Mouse (Mus musculus) frontal cortex, postnatal 25 days (tissue): Measurements from ENCODE around the gene Bnip2.
"Not testable (repeated sequence)": the region's sequence is repeated elsewhere in the genome, so short reads cannot be mapped to it uniquely, and the experiment has no call there.

Experiments
- DNase-seq, 2 experiments: peaks; one replicate each; pipeline ENCODE4 v3.0.0; 2022; ENCODE audit warnings: low spot score in 2 of 2

Bnip2 gene

GRCm38 (mm10) chr9:70010781-70011473 lies 21.7 kb downstream of the Bnip2 start:
- DNase-seq = no peak

GRCm38 (mm10) chr9:70011537-70012407 lies 22.5 kb downstream of the Bnip2 start:
- no peak for DNase-seq

- peak; percentile 86 to 87 for DNase-seq
Measured at GRCm38 (mm10) chr9:70012408-70012901, 23.2 kb downstream of the Bnip2 start, which contains the start of gene Gtf2a2. Gene Gtf2a2 (plus strand): TSS chr9:70012550.

GRCm38 (mm10) chr9:70015632-70016031 lies 26.4 kb downstream of the Bnip2 start:
- DNase-seq = no peak

- no peak for DNase-seq
Measured at GRCm38 (mm10) chr9:70018879-70019278, 29.6 kb downstream of the Bnip2 start.

- DNase-seq = no peak
Measured at GRCm38 (mm10) chr9:70021610-70022009, 32.3 kb downstream of the Bnip2 start.

GRCm38 (mm10) chr9:70022083-70022482 lies 32.8 kb downstream of the Bnip2 start:
- no peak for DNase-seq

GRCm38 (mm10) chr9:70023615-70024014 lies 34.3 kb downstream of the Bnip2 start:
- not testable (repeated sequence) for DNase-seq

- no peak for DNase-seq
Measured at GRCm38 (mm10) chr9:70024648-70025047, 35.4 kb downstream of the Bnip2 start.

GRCm38 (mm10) chr9:70025365-70026012 lies 36.2 kb downstream of the Bnip2 start:
- no peak for DNase-seq

GRCm38 (mm10) chr9:70032167-70032566 lies 42.9 kb downstream of the Bnip2 start:
- DNase-seq = no peak

GRCm38 (mm10) chr9:70033056-70033455 lies 43.8 kb downstream of the Bnip2 start:
- no peak for DNase-seq

- no peak for DNase-seq
Measured at GRCm38 (mm10) chr9:70034702-70035101, 45.4 kb downstream of the Bnip2 start.

- no peak for DNase-seq
Measured at GRCm38 (mm10) chr9:70036646-70037045, 47.4 kb downstream of the Bnip2 start.

- no peak for DNase-seq
Measured at GRCm38 (mm10) chr9:70037988-70038387, 48.7 kb downstream of the Bnip2 start, which contains the start of gene Gcnt3. Gene Gcnt3 (minus strand): TSS chr9:70038088.

- DNase-seq = no peak
Measured at GRCm38 (mm10) chr9:70039597-70040385, 50.5 kb downstream of the Bnip2 start.

- no peak for DNase-seq
Measured at GRCm38 (mm10) chr9:70040570-70040969, 51.3 kb downstream of the Bnip2 start.

- no peak for DNase-seq
Measured at GRCm38 (mm10) chr9:70042137-70042536, 52.9 kb downstream of the Bnip2 start.

- no peak for DNase-seq
Measured at GRCm38 (mm10) chr9:70042935-70043334, 53.7 kb downstream of the Bnip2 start.

- DNase-seq = no peak
Measured at GRCm38 (mm10) chr9:70044865-70045264, 55.6 kb downstream of the Bnip2 start.

GRCm38 (mm10) chr9:70046255-70046654 lies 57.0 kb downstream of the Bnip2 start:
- no peak for DNase-seq
